Mouse (Mus musculus) heart, postnatal 36 days (tissue): ENCODE data around the gene Ms4a15. TPM values are rescaled to one million over a fixed set of nuclear protein-coding genes. Genes with fewer than 3 reads are reported as not detected.
A peak's percentile ranks its signal among the peaks of the same experiment; 100 is the strongest.

Experiments used
- DNase-seq, 2 experiments: peaks; one replicate each; pipeline ENCODE4 v3.0.0; 2021 to 2022
- intact Hi-C: fragments of 180-260 bp; cut with DNase I; formaldehyde crosslinking; loops from one replicate; pipeline ENCODE4 v1.15.1; 2025
- total RNA-seq, 2 experiments: library from RNA; stranded (reverse); gene quantifications; 2 replicates each; pipeline ENCODE4 v1.2.3; 2021

The Ms4a15 gene
- total RNA-seq, 2 experiments from 2014 or later = not detected

DNA sequence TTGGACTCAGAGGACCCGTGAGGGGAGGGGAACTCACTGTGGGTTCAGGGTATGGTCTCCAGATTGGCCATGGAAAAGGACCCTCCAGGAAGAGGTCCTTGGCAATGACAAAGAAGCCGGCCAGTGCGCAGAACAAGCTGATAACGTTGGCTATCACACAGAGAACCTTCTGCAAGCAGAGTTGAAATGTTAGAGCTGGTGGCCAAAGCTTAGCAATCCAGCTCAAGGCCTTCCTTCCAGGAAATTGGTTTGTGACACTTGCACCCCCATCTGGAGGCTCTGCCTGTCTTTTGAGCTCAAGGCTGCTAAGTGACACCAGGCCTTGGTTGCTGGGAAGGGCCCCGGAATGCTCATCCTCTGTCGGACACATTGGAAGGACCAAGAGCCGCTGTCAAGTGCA, 27.3 kb downstream of the Ms4a15 start:
- intact Hi-C loops = no loop called here
- DNase-seq = no peak

DNA sequence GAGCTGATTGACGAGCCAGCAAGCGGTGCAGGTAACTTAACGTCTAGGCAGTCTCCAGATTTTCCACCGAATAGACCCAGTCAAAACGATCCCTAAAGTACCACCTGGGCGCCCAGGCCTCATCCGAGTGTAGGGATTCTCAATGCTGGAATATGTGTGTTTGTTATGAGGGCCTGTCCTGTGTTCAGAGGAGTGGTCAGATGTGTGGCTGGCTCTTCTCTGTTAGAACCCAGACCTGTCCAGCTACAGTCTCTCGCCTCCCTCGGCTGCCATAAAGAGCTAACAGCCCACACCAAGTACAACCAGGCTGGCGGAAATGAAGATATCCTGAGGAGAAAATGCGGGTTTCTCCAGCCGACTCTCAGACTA, 33.1 kb downstream of the Ms4a15 start:
- DNase-seq = no peak
- intact Hi-C loops = loop anchor here (2.0 kb wide), 3 partner anchors 51 to 295 kb away; no protein-coding TSS in a partner anchor

DNA sequence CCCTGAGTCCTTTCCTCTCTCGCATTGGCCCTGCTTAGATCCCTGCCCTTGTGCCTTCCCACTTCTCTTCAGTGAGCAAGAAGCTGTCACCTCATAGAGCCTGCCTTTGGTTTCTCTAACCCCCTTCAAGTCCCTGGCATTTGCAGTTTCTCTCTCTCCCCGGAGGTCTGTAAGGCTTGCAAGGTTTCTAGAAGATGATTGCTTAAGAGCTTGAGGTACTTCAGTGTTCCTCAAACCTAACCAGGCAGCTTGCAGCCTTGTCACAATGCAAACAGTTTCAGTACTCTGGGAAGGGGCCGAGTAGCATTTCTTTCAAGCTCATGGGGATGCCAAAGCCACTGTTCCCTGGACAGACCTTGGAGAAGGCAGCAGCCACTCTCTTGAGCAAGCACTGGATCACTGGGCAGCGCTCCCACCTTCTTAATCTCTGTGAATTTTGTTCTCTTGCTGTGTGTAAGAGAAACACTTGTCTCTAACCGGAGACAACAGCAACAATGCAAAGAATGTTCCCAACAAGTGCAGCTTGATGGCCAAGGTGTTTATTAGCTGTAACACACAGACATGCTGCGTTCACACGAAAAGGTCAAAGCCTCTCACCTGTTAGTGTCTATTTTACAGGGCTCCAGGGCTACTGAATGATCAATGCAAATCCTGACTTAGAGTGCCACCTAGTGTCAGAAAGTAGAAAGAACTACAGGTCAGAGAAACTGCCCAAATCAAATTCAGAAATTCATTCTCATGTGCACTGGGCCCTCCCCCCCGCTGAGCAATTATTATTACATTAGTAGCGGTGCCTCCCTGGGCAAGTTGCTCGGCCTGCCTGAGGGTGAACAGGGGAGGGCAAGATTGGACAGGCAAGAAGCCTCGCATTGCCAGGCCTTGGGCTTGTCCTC, 33.7 kb downstream of the Ms4a15 start:
- intact Hi-C loops = loop anchor here (2.0 kb wide), 3 partner anchors 51 to 295 kb away; no protein-coding TSS in a partner anchor
- DNase-seq = peak; percentile 42 to 47

DNA sequence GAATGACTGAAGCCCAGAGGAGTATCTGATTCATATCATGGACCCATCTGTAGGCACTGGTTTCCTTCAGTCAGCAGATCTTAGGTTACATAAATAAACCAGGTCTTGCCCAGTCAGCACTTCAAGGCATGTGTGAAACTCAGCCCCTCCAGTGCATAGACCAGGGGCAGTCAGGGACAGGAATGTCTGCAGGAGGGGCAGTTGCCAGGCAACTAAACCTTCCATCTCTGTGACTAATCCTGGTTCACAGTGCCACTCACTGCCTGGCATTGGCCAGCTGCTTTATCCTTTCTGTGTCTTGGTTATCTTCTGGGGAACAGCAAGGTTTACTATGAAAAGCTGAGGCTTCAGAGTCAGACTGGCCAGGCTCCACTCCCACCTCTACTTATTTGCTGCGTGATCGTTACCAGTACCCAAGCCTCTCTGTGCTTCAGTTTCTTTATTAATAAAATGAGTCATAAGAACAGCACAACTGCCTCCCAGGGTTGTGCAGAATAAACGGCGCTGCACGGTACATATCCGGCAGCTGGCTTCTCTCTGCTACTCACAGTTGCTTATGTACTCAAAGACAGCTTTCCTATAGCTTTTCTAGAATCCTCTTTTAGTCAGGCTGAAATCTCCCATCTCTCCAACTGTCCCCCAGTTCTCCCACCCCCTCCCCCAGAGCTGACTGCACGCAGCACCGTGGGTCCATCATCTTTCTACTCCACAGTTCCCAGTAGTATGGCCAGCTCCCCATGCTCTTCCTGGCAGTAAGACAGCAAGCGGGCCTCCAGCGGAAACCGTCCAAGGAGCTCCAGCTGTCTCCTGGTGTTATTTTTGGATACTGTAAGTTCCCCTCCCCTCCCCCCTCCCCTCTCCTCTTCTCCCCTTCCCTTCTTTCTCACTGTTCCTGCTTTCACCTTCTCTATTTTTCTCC, 40.8 kb downstream of the Ms4a15 start:
- DNase-seq = peak in 1 of 2 experiments; percentile 29
- intact Hi-C loops = no loop called here

DNA sequence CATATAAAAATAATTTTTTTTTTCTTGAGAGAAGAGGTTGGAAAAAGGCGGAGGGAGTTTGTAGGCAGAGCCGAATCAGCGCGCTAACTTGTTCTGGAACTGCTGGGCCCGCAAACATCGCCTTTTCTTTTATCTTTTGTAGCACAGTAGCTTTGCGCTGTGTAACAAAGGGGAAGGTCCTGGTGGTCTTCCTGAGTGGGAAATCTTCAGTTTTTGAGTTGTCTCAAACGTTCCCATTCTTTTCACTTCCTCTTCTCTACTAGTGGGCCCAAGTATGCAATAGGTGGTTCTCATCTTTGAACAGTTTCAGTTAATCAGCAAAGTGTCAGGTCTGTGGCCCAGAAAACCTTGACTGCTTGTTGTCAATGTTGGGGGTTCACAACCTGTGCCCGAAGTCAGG, 43.5 kb downstream of the Ms4a15 start:
- DNase-seq = no peak
- intact Hi-C loops = loop anchor here (2.0 kb wide), 1 partner anchor 53 kb away; no protein-coding TSS in a partner anchor

DNA sequence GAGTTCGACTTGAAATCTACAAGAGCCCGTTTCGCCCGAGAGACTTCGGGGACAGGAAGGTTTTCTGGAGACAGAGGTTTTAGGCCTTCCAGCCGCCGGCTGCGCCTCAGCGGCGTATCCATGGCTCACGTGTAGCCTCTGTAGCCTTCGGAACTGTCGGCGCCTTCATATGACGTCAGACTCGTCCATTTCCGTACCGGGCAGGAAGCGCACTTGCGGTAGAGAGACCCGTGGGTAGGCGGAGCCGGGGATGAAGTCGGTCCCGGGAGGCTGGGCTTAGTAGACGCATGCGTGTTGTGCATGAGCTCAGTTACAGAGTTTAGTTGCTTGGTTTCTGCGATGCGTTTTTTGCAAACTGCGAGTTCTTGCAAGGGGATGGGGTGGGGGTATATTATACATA, 43.9 kb downstream of the Ms4a15 start, which contains the start of gene Ccdc86:
Gene Ccdc86, minus strand, starts transcription at position 155 of the 400 bp plus-strand sequence.
- DNase-seq = peak; percentile 92 to 96
- intact Hi-C loops = loop anchor here (2.0 kb wide), 1 partner anchor 52 kb away; no protein-coding TSS in a partner anchor

DNA sequence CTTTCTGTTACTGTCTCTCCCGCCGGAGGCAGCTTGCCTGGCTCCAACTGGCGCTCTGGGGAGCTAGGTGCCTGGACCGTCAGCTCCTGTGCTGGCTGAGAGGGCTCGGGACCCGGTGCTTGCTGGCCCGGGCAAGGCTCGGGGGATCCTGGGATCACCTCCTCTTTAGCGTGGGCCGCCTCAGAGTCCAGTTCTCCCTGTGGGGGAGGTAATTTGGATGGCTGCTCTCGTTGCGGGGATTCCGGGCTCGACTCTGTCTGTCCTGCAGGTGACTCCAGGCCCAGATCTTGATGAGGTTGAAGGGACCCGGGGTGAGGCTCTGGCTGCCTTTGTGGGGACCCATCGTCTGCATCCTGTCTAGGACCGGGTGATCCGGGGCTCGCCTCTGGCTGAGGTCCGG, 44.6 kb downstream of the Ms4a15 start:
- intact Hi-C loops = loop anchor here (2.0 kb wide), 1 partner anchor 52 kb away; no protein-coding TSS in a partner anchor
- no peak for DNase-seq

DNA sequence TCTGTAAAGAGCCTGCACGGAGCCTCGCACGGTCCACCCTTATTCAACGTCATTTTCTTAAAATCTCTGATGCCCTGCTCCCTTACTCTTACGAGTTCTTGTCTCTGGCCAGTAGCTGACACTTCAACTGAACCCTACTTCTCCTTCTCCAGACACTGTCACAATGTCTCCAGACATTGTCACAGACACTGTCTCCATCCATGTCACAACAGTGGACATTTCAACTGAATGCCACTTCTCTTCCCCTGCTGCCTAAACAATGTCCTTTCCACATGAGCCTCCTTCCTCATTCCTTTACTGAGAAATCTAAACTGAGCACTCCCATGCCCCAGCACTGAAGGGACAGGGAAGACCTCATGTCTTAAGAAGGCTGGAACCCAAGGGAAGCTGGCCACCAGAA, 45.8 kb downstream of the Ms4a15 start:
- no peak for DNase-seq
- intact Hi-C loops = no loop called here

DNA sequence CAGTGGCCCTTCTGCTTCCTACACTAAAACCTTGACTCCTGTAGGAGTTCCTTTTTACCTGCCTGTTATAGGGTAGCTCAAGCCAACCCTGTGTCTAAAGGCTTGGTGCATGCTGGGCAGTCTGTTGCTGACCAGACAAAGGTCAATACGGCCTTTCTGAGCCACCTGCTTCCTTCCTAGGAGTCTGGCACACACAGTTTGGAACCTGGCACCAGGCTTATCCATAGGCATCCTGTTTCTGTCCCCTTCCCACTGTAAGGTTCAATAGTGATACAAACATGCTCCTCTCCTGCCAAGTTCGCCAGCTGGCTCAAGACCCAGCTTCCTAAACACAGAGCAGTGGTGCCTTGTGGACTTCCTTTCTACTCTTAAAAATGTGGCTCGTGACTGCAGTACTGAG, 46.5 kb downstream of the Ms4a15 start:
- intact Hi-C loops = no loop called here
- DNase-seq = no peak

DNA sequence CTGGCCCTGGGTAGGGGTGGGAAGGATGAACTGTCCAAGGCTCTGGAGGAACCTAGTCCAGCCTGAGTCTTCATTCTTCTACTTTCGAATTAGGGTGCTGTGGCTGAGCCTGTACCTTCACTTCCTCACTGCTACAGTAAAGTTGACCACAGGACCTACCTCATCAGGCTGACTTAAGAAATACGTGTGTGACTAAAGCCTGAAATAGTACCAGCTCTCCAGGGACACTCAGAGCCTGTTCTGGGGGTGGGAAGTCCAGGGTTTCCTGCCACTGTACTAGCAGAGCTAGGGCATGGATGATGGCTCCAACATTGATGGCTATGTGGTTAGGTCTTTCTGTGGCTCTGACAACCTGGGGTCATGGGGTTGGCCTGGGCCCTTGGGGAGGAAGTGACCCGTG, 49.1 kb downstream of the Ms4a15 start:
- DNase-seq = no peak
- intact Hi-C loops = no loop called here

DNA sequence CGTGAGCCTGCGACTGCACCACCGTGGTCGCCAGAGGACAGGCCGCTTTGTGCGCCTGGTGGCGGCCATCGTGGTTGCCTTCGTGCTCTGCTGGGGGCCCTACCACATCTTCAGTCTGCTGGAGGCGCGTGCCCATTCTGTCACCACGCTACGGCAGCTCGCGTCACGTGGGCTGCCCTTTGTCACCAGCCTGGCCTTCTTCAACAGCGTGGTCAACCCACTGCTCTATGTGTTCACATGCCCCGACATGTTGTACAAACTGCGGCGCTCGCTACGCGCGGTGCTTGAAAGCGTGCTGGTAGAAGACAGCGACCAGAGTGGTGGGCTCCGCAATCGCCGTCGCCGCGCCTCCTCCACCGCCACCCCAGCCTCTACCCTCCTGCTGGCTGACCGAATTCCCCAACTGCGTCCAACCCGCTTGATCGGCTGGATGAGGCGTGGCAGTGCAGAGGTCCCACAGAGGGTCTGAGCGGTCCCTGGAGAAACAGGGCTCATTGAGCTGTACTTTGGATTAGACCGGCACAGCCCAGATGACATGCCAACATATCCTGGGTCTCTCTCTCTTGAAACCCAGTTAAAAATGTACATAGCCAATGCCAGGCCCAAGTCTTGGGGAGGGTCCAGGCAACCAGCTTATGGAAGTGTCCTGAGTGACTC, 52.1 kb downstream of the Ms4a15 start:
- DNase-seq = no peak
- intact Hi-C loops = no loop called here

DNA sequence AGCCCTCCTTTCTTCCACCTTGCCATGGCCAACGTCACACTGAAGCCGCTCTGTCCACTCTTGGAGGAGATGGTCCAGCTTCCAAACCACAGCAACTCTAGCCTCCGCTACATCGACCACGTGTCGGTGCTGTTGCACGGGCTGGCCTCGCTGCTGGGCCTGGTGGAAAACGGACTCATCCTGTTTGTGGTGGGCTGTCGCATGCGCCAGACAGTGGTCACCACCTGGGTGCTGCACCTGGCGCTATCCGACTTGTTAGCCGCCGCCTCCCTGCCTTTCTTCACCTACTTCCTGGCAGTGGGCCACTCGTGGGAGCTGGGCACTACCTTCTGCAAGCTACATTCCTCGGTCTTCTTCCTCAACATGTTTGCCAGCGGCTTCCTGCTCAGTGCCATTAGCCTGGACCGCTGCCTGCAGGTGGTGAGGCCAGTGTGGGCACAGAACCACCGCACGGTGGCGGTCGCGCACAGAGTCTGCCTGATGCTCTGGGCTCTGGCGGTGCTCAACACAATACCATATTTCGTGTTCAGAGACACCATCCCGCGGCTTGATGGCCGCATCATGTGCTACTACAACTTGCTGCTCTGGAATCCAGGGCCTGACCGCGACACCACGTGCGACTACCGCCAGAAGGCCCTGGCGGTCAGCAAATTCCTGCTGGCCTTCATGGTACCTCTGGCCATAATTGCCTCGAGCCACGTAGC, 52.8 kb downstream of the Ms4a15 start:
- intact Hi-C loops = no loop called here
- DNase-seq = peak; percentile 45 to 57

DNA sequence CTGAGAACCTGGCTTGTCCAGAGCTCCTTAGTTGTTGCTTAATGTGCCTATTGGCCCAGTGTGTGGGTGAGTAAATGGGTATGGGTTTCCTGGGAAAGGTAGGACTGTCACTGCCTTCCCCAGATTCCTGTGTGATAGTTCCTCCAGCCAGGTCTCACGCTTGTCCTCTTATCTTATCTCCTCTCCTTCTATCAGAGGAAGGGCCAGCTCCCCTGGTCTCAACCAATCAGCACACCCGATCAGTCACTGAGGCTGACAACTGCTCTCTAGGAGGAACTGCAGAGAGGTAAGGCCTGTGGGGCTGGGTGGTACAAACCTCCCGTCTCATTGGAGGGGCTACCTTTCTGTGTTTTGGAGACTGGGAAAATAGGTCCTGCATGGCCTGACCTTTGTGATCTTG, 54.3 kb downstream of the Ms4a15 start:
- intact Hi-C loops = no loop called here
- DNase-seq = no peak

DNA sequence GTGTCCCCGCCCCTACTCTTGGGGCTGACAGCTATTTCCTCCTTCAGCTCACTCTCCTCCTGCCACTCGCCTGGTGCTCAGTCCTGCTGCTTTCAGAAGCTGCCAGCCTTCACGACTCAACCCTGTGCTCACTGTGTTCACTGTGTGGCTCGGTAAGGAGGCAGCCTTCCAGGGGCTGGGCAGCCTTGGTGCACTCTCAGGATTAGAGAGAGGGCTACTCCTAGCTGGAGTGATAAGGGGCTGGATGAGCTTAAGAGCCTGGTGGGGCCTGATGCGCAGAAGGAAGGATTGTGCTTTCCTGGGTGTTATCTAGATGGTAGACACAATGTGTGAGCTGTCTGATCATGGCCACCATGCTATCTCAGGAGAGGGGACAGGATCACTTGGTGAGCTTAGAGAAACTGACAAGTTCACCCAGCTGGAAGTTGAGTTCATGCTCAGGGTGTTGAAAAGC, 55.9 kb downstream of the Ms4a15 start, which contains the start of gene Ptgdr2:
Gene Ptgdr2, plus strand, starts transcription at position 51 of the 454 bp plus-strand sequence.
- intact Hi-C loops = no loop called here
- no peak for DNase-seq

DNA sequence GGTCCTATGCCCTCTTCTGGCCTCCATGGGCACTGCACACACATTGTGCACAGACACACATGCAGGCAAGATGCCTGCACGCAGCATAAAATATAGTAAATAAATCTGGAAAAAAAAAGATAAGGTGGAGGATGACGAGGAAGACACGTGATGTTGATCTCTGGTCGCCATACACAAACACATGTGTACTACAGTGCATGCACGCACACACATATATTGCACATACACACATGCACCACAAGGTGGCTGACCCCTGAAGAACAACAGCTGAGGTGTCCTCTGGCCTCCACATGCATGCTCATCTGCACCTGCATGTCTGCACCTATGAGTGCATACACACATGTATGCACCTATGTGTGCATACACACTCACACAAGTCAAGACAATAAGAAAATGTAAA, 57.0 kb downstream of the Ms4a15 start:
- DNase-seq = no peak
- intact Hi-C loops = no loop called here

DNA sequence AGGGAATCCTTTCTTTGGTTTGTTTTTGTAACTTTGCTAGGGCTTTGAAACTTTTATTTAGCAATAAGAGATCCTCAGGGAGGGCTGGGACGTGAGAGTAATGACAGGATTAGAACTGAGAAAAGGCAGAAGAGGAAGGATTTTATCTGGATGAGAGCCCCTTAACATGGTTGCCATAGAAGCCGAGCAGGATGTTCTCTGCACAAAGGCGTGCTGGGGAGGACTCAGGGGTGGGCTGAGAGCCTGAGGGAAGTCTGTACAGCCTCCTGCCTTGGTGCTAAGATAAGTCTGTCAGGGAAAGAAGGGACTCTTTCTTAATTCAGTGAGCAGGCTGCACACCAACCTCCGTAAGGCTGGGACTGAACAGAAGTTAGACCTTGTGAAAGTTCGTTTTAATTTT, 58.0 kb downstream of the Ms4a15 start:
- intact Hi-C loops = no loop called here
- no peak for DNase-seq

DNA sequence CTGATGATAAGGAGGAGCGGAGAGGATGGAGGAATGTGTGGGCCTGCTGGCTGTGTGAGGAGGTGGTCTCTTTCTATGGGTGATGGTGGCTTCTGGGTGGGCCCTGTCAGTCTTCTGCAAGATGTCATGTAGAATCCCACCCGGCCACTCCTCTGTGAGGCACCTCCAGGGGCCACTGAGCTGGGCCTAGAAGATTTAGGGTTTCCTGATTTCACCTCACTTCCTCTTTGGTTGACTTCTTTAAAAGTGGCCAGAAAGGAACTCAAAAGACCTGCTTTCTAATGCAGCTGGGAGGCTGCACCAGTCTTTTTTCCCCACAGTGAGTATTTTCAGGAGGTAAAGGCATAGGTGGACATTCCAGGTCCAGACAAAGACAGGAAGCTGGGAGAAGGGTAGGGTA, 62.4 kb downstream of the Ms4a15 start:
- no peak for DNase-seq
- intact Hi-C loops = no loop called here
